Mouse (Mus musculus) small intestine, adult 2 months (tissue): ENCODE measurements around the gene Stbd1. TPM values are rescaled to one million over a fixed set of nuclear protein-coding genes. Genes with fewer than 3 reads are reported as not detected.
A peak's percentile ranks its signal among the peaks of the same experiment; 100 is the strongest.

Experiments
- H3K27ac ChIP-seq: fragments of 200-500 bp; 2 replicates; pipeline ENCODE4 v1.5.1; 2012; ENCODE audit warnings: low read depth, low read length, control low read depth, inconsistent platforms; ENCODE audit not compliant: insufficient read depth
- H3K27me3 ChIP-seq: fragments of 200-500 bp; 2 replicates; pipeline ENCODE4 v1.6.1; 2012; ENCODE audit warnings: mild to moderate bottlenecking, moderate library complexity, low read length, inconsistent platforms; ENCODE audit not compliant: control insufficient read depth, insufficient read depth
- H3K36me3 ChIP-seq: fragments of 200-500 bp; 2 replicates; pipeline ENCODE4 v1.6.1; 2012; ENCODE audit warnings: mild to moderate bottlenecking, low read length, control low read depth, inconsistent platforms; ENCODE audit not compliant: control insufficient read depth, insufficient read depth
- H3K4me1 ChIP-seq: fragments of 200-500 bp; 2 replicates; pipeline ENCODE4 v1.6.1; 2012; ENCODE audit warnings: low read length, inconsistent platforms, mixed read lengths; ENCODE audit not compliant: control insufficient read depth, insufficient read depth, insufficient read length
- H3K4me3 ChIP-seq: fragments of 200-500 bp; 2 replicates; pipeline ENCODE4 v1.5.1; 2012; ENCODE audit warnings: low read depth, mild to moderate bottlenecking, control low read depth, inconsistent platforms, low read length, moderate library complexity
- CTCF ChIP-seq: fragments of 200-500 bp; IDR thresholded peaks from 2 replicates; pipeline ENCODE4 v1.5.1; 2012; ENCODE audit warnings: low read depth, mild to moderate bottlenecking, control low read depth, inconsistent platforms, low read length, moderate library complexity, mixed read lengths; ENCODE audit not compliant: insufficient replicate concordance, insufficient read length; ENCODE audit errors: extremely low read depth
- POLR2A ChIP-seq: fragments of 200-500 bp; IDR thresholded peaks from 2 replicates; pipeline ENCODE4 v1.6.1; 2012; ENCODE audit warnings: low read depth, mild to moderate bottlenecking, control low read depth, inconsistent platforms, low read length, moderate library complexity
- WGBS: fragments of 180-500 bp; shearing (Covaris S2); methylation state at CpG from one replicate; pipeline ENCODE4 v1.1.7; 2018; 5-methylcytosine and 5-hydroxymethylcytosine counted together
- polyA plus RNA-seq: library from polyadenylated mRNA; depleted of rRNA; stranded (reverse); fragments of >200 nt; gene quantifications from 2 replicates; pipeline ENCODE4 v1.2.3, GENCODE M21; 2012; rRNA removed

The Stbd1 gene
- 0.94 and 1.0 TPM in 2 replicates for polyA plus RNA-seq

DNA sequence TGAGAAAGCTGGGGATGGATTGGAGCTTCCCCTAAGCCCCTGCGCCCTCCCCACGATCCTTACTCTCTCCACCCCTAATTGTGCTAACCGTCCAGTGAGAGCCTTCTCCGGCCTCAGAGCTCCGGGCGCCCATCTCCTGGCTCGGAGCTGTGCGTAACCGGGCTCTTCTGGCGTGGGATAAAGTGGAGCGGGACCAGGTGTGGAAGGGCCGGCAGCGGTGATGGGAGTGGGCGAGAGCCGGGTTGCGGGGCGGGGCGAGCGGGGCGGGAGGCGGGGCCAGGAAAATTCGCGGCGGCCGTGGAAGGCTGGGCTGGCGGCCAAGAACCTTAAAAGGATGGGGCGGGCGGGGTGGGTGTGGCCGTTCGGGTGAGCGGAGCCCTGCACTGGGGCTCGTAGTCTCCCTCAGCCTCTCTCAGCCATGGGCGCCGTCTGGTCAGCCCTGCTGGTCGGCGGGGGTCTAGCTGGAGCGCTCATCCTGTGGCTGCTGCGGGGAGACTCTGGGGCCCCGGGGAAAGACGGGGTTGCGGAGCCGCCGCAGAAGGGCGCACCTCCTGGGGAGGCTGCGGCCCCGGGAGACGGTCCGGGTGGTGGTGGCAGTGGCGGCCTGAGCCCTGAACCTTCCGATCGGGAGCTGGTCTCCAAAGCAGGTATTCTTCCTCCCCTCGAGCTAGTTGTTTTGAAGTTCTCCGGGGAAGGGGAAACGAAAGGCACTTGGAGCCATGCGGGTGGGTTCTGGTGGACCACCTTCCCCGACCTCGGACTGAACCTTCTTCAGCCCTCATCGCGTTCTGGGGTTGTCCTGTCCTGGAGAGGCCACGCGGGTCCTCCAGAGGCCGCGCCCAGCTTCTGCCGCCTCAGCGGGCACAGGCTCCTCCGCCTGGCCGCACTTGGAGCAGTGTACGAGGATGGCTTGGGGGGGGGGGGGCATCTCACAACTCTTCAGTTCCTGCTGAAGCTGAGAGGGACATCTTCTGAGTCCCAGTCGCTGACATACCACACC lies at the start of gene Stbd1:
Gene Stbd1 (plus strand): TSS at position 351 of the 1,000 bp plus-strand sequence.
- peak within 1 kb of the TSS; percentile 2; the same call in 1 of the 2 replicates for H3K27ac ChIP-seq
- 1% methylated on average over 66 of the region's 69 CpGs for WGBS

GRCm38 (mm10) chr5:92553939-92554338 lies 48.9 kb upstream of the Stbd1 start:
- WGBS: 73% methylated on average over 3 of the region's 3 CpGs
- H3K36me3 ChIP-seq: no peaks in the 10 kb centered on the region
- no peaks in the 10 kb centered on the region for H3K4me1 ChIP-seq
- no peak overlapping the region for H3K27ac ChIP-seq
- TF ChIP-seq POLR2A: no peak
- no peak for TF ChIP-seq CTCF
- H3K4me3 ChIP-seq: no peak overlapping the region
- H3K27me3 ChIP-seq: no peaks in the 10 kb centered on the region

More for the DNA sequence above, at the start of gene Stbd1:
- Histone ChIP-seq H3K27me3 (peaks cover 5% of the 10 kb centered on the region; the same call in 1 of the 2 replicates), H3K36me3 (no peaks in the 10 kb centered on the region), H3K4me1 (peaks cover 10% of the 10 kb centered on the region), H3K4me3 (peak within 1 kb of the TSS; percentile 82)
- peak; percentile 37 for TF ChIP-seq POLR2A
- no peak for TF ChIP-seq CTCF

GRCm38 (mm10) chr5:92554443-92554842 lies 48.4 kb upstream of the Stbd1 start:
- 84% methylated on average over 4 of the region's 4 CpGs for WGBS
- Histone ChIP-seq H3K4me3 (no peak overlapping the region), H3K27ac (no peak overlapping the region), H3K36me3 (no peaks in the 10 kb centered on the region), H3K27me3 (no peaks in the 10 kb centered on the region), H3K4me1 (no peaks in the 10 kb centered on the region)
- TF ChIP-seq POLR2A: no peak
- no peak for TF ChIP-seq CTCF

DNA sequence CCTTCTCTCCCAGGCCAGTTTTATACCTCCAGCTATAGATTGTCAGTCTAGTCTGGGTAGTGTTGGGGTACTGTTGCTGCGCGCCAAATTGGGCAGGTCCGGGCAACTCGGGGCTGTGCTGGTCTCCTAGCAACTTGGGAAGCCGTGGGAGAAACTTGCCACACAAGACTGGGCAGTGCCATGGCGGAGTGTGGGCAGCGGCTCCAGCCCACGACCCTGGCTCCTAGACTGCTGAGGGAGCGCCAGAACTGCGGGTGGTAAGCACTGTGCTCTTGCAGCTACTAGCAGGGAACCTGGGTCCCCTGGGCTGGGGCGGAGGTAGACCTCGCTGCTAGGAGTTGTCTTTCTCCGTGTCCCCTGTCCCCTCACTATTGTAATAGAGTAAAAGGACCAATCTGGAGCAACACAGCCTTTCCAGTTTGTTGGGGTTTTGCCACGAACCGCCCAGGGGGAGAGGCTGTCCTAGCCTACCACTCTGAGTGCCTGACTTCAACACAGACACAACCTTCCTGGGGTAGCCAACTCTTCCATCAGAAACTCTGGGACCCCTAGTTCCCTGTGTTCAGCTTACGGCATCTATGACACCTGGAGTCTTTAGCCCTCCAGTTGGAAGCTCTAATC lies 47.8 kb upstream of the Stbd1 start, which contains the start of gene Fam47e:
Gene Fam47e (plus strand): TSS at position 179 of the 621 bp plus-strand sequence.
- Histone ChIP-seq H3K4me3 (no peak within 1 kb of the TSS), H3K36me3 (no peaks in the 10 kb centered on the region), H3K4me1 (no peaks in the 10 kb centered on the region), H3K27ac (no peak within 1 kb of the TSS), H3K27me3 (no peaks in the 10 kb centered on the region)
- WGBS: 81% methylated on average over 16 of the region's 16 CpGs
- no peak for TF ChIP-seq CTCF
- no peak for TF ChIP-seq POLR2A

DNA sequence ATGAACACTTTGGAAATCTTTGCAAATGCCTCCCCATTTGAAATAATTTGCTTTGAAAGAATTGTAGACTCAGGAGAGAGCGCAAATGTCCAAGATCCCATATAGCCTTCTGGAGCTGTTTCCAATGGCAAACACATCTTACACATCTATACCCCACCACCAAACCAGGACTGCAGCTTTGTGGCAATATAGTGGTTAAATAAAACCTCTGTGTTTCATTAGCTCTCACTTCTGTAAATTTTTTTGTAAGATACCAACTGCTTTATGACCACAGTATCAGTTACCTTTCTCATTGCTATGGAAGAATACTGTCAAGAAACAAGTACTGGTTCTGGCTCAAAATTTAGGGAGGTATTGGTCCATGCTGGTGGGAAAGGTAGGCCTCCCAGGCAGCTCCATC lies 46.9 kb upstream of the Stbd1 start:
- H3K27me3 ChIP-seq: no peaks in the 10 kb centered on the region
- H3K36me3 ChIP-seq: no peaks in the 10 kb centered on the region
- H3K27ac ChIP-seq: no peak overlapping the region
- WGBS: 96% methylated on average over 1 of the region's 1 CpGs
- H3K4me1 ChIP-seq: no peaks in the 10 kb centered on the region
- no peak overlapping the region for H3K4me3 ChIP-seq
- TF ChIP-seq POLR2A (no peak), CTCF (no peak)

- Histone ChIP-seq H3K27me3 (no peaks in the 10 kb centered on the region), H3K27ac (no peak overlapping the region), H3K36me3 (no peaks in the 10 kb centered on the region), H3K4me3 (no peak overlapping the region), H3K4me1 (no peaks in the 10 kb centered on the region)
- TF ChIP-seq CTCF: no peak
- no peak for TF ChIP-seq POLR2A
- whole genome bisulfite sequencing: 94% methylated on average over 1 of the region's 1 CpGs
Measured at GRCm38 (mm10) chr5:92557508-92557907, 45.3 kb upstream of the Stbd1 start.

DNA sequence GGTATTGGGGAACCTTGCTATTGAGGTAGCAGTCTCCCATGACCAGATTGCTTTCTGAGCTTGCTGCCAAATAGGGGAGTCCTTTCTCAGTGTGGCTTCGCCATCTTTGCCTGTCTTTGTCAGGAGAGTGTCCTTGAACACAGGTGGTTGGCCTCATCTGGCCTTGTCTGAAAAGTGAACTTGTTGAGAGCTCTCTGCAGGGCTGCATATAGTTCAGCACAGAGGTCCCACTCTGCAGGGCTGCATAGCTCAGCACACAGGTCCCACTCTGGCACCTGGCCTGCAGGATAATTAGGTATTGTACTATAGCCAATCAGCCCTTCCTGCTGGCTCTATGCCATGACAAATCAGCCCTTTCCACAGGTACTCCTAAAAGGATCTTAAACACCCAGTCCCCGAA lies 42.6 kb upstream of the Stbd1 start:
- 31% methylated on average over 2 of the region's 2 CpGs for WGBS

More for the DNA sequence above, 42.6 kb upstream of the Stbd1 start:
- no peak for TF ChIP-seq POLR2A
- TF ChIP-seq CTCF: no peak
- Histone ChIP-seq H3K27me3 (no peaks in the 10 kb centered on the region), H3K4me3 (no peak overlapping the region), H3K27ac (no peak overlapping the region), H3K4me1 (no peaks in the 10 kb centered on the region), H3K36me3 (no peaks in the 10 kb centered on the region)
